19 mouse cellular contexts compared by ENCODE assay signal in the genomic region with DNA sequence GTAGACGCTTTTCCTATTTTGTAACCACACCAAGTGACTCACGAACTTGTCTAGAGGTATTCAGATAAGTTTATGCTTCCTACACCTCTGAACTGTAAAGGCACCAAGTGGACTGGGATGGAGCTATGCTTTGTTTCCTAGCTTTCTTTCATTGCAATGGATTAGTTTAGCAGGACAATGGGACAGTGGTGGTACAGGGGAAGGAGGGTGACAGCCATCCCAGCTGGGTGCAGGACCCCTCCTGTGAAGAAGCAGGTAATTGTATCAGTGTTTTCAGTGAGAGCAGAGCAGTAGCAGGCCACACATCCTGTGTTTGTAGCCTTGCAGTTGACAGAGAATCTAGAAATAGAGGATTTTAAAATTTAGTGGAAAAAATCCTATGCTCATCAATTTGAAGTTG. TPM values are rescaled to one million over a fixed set of nuclear protein-coding genes. Genes with fewer than 3 reads are reported as not detected.
DNase-seq lines count a peak whose midpoint lies in the region; TF ChIP-seq lines count a peak whose summit lies in the region.
"Had no signal": no experiment of that assay in that cellular context is flagged by ENCODE, and none has a peak within 500 bp of the region (broad histone marks: within the 10 kb centered on the region; RNA-seq: fewer than 3 reads in every experiment).

No protein-coding gene starts in this region.

- in situ Hi-C loops in ES-E14 (cut with MboI; ENCODE audit: low sequenced_read_pairs in 2 of 2, unreplicated experiment in 2 of 2), result no loop called here

- no peak overlapping the region for H3K27ac ChIP-seq in ES-E14 (ENCODE audit: insufficient read depth, low read depth, low read length, poor library complexity, severe bottlenecking)
- H3K27ac ChIP-seq in limb, embryonic 10.5 days, result no peak overlapping the region
- H3K27ac ChIP-seq: embryonic facial prominence, embryonic 10.5 days; embryonic facial prominence, embryonic 12.5 days had no signal

- DNase-seq in heart, adult 11 months, result peak; percentile 67
- no peak for DNase-seq in heart, adult 18-20 months
- DNase-seq in ES-E14 (ENCODE audit: low read depth, low spot score), result peak; percentile 41
- DNase-seq in ZHBTc4 (ENCODE audit: low read depth, low spot score), result peak; percentile 80
- DNase-seq in layer of hippocampus, adult 18-20 months (ENCODE audit: low spot score in 2 of 2), result no peak
- no peak for DNase-seq in cerebellum, adult 9-10 months
- DNase-seq in limb, embryonic 10.5 days (ENCODE audit: low spot score), result no peak
- DNase-seq: adrenal gland, adult 2 months; adrenal gland, postnatal 10 days; adrenal gland, postnatal 25 days; B cell, adult 2 months; cerebellum, adult 11 months; cerebellum, adult 18-20 months; cerebellum, adult 8-10 months; cerebellum, postnatal 10 days; cerebellum, postnatal 25 days had no signal

- WGBS in limb, embryonic 10.5 days, result 87% methylated on average over 2 of the region's 2 CpGs

- no peak overlapping the region for H3K4me3 ChIP-seq in ES-E14 (ENCODE audit: insufficient read depth in 1 of 2, low read depth in 1 of 2, low read length in 2 of 2, poor library complexity in 1 of 2, severe bottlenecking in 1 of 2)
- no peak overlapping the region for H3K4me3 ChIP-seq in limb, embryonic 10.5 days
- H3K4me3 ChIP-seq: embryonic facial prominence, embryonic 10.5 days; embryonic facial prominence, embryonic 12.5 days had no signal

- no peak overlapping the region for H3K9ac ChIP-seq in ES-E14 (ENCODE audit: insufficient read depth, low read depth, low read length, poor library complexity, severe bottlenecking)
- H3K9ac ChIP-seq: embryonic facial prominence, embryonic 12.5 days had no signal

- no peaks in the 10 kb centered on the region for H3K36me3 ChIP-seq in ES-E14 (ENCODE audit: control insufficient read depth, insufficient read depth, low read length, poor library complexity, severe bottlenecking)
- peaks cover 22% of the 10 kb centered on the region for H3K36me3 ChIP-seq in limb, embryonic 10.5 days
- H3K36me3 ChIP-seq: embryonic facial prominence, embryonic 12.5 days had no signal

- no peaks in the 10 kb centered on the region for H3K27me3 ChIP-seq in limb, embryonic 10.5 days (ENCODE audit: low read depth, poor library complexity, severe bottlenecking)
- H3K27me3 ChIP-seq: CH12.LX; embryonic facial prominence, embryonic 12.5 days had no signal

- H3K4me1 ChIP-seq in ES-E14 (ENCODE audit: control insufficient read depth in 2 of 2, insufficient read depth in 2 of 2, low read length in 2 of 2, poor library complexity in 1 of 2), result peaks cover 2 to 24% of the 10 kb centered on the region in 2 experiments; a peak in 1 of 4 replicates
- H3K4me1 ChIP-seq in limb, embryonic 10.5 days, result peaks cover 37% of the 10 kb centered on the region

- H3K9me3 ChIP-seq in ES-E14 (ENCODE audit: control insufficient read depth, insufficient read depth, low read depth, low read length), result no peaks in the 10 kb centered on the region
- no peaks in the 10 kb centered on the region for H3K9me3 ChIP-seq in limb, embryonic 10.5 days (replicated peaks)
- H3K9me3 ChIP-seq: embryonic facial prominence, embryonic 10.5 days; embryonic facial prominence, embryonic 12.5 days had no signal

TF ChIP-seq in ES-E14, 5 proteins besides CTCF, POLR2A, EP300 and RAD21:
- TF ChIP-seq ZC3H11A (IDR thresholded peaks at IDR 0.05; ENCODE audit: borderline replicate concordance, low read depth, low read length) (no peak), ZNF384 (IDR thresholded peaks at IDR 0.05; ENCODE audit: low read depth, low read length) (no peak), MAFK (IDR thresholded peaks at IDR 0.05; ENCODE audit: insufficient read depth, low read depth, low read length) (no peak), CHD2 (IDR thresholded peaks at IDR 0.05; ENCODE audit: low read depth, low read length) (no peak), HCFC1 (IDR thresholded peaks at IDR 0.05; ENCODE audit: borderline replicate concordance, insufficient read depth, low read length) (no peak)

RNA-seq across cellular contexts. Expression of a gene that starts 34.0 kb away (rescaled TPM):
- 1 to 10 TPM in 1 of 2 experiments, under 1 TPM in 1; 0.25 to 2.5 TPM for total RNA-seq in heart, adult 18-20 months (2021)
- 9.2 and 11.1 TPM in 2 replicates for total RNA-seq in ES-E14 (2012; rRNA removed)
- 1 to 10 TPM; 4.0 to 4.9 TPM for total RNA-seq in layer of hippocampus, adult 18-20 months (2021)
- polyA plus RNA-seq in limb, embryonic 10.5 days (2016; fragmentation: Nextera tagmentation; extraction: Ambion mirVana), result 60.1 and 76.1 TPM in 2 replicates

Comparison
In these comparisons a context has a peak if more than half of its experiments do, and no peak if none do; other contexts are left out.
1. DNase-seq: peak in heart, adult 11 months (single experiment), ES-E14 (single experiment) and ZHBTc4 (single experiment); none in heart, adult 18-20 months (0 of 2), layer of hippocampus, adult 18-20 months (0 of 2), cerebellum, adult 9-10 months (single experiment) and limb, embryonic 10.5 days (single experiment).